Mouse (Mus musculus): ENCODE measurements around the gene Rpl19.
A peak's percentile ranks its signal among the peaks of the same experiment; 100 is the strongest.

Rpl19 gene

GRCm38 (mm10) chr11:98021565-98022252 is 4.8 kb upstream of the Rpl19 start:
- DNase-seq (ENCODE audit: extremely low read depth, low read depth, low spot score) = no peak

- DNase-seq (ENCODE audit: extremely low read depth, low read depth, low spot score) = no peak
Observed at GRCm38 (mm10) chr11:98022253-98022554, 4.3 kb upstream of the Rpl19 start.

GRCm38 (mm10) chr11:98022555-98023371 is 3.7 kb upstream of the Rpl19 start, which contains the start of gene Cacnb1:
Gene Cacnb1 (minus strand): TSS chr11:98023034.
- no peak for DNase-seq (ENCODE audit: extremely low read depth, low read depth, low spot score)

- no peak for DNase-seq (ENCODE audit: extremely low read depth, low read depth, low spot score)
Observed at GRCm38 (mm10) chr11:98024516-98024915, 2.0 kb upstream of the Rpl19 start.

- no peak for DNase-seq (ENCODE audit: extremely low read depth, low read depth, low spot score)
Observed at GRCm38 (mm10) chr11:98026248-98026569, 301 bp upstream of the Rpl19 start.

GRCm38 (mm10) chr11:98027297-98027688 is 783 bp downstream of the Rpl19 start:
- no peak for DNase-seq (ENCODE audit: extremely low read depth, low read depth, low spot score)

- no peak for DNase-seq (ENCODE audit: extremely low read depth, low read depth, low spot score)
Observed at GRCm38 (mm10) chr11:98027785-98028184, 1.3 kb downstream of the Rpl19 start.

GRCm38 (mm10) chr11:98030701-98031442 is 4.4 kb downstream of the Rpl19 start:
- no peak for DNase-seq (ENCODE audit: extremely low read depth, low read depth, low spot score)

GRCm38 (mm10) chr11:98031443-98031770 is 4.9 kb downstream of the Rpl19 start:
- no peak for DNase-seq (ENCODE audit: extremely low read depth, low read depth, low spot score)

GRCm38 (mm10) chr11:98034061-98034460 is 7.6 kb downstream of the Rpl19 start:
- DNase-seq (ENCODE audit: extremely low read depth, low read depth, low spot score) = no peak

- DNase-seq (ENCODE audit: extremely low read depth, low read depth, low spot score) = no peak
Observed at GRCm38 (mm10) chr11:98034840-98035239, 8.3 kb downstream of the Rpl19 start.

- no peak for DNase-seq (ENCODE audit: extremely low read depth, low read depth, low spot score)
Observed at GRCm38 (mm10) chr11:98035977-98036377, 9.5 kb downstream of the Rpl19 start.

GRCm38 (mm10) chr11:98037871-98038270 is 11.4 kb downstream of the Rpl19 start:
- no peak for DNase-seq (ENCODE audit: extremely low read depth, low read depth, low spot score)

GRCm38 (mm10) chr11:98040975-98041374 is 14.5 kb downstream of the Rpl19 start:
- no peak for DNase-seq (ENCODE audit: extremely low read depth, low read depth, low spot score)

GRCm38 (mm10) chr11:98042741-98043140 is 16.2 kb downstream of the Rpl19 start:
- DNase-seq (ENCODE audit: extremely low read depth, low read depth, low spot score) = no peak

- no peak for DNase-seq (ENCODE audit: extremely low read depth, low read depth, low spot score)
Observed at GRCm38 (mm10) chr11:98044074-98044473, 17.6 kb downstream of the Rpl19 start.

GRCm38 (mm10) chr11:98045596-98045995 is 19.1 kb downstream of the Rpl19 start:
- no peak for DNase-seq (ENCODE audit: extremely low read depth, low read depth, low spot score)

GRCm38 (mm10) chr11:98046466-98046865 is 20.0 kb downstream of the Rpl19 start:
- DNase-seq (ENCODE audit: extremely low read depth, low read depth, low spot score) = no peak

GRCm38 (mm10) chr11:98047745-98048144 is 21.2 kb downstream of the Rpl19 start:
- DNase-seq (ENCODE audit: extremely low read depth, low read depth, low spot score) = peak; percentile 54

GRCm38 (mm10) chr11:98049672-98050519 is 23.4 kb downstream of the Rpl19 start:
- DNase-seq (ENCODE audit: extremely low read depth, low read depth, low spot score) = no peak

- no peak for DNase-seq (ENCODE audit: extremely low read depth, low read depth, low spot score)
Observed at GRCm38 (mm10) chr11:98050520-98050815, 24.0 kb downstream of the Rpl19 start.

Data from fat pad, adult 2 months (tissue).